Comparison of ENCODE assay signal across 8 mouse cellular contexts in genomic region chr11:69059357-69059974, GRCm38 (mm10). TPM values are rescaled to one million over a fixed set of nuclear protein-coding genes. Genes with fewer than 3 reads are reported as not detected.
DNase-seq lines count a peak whose midpoint lies in the region; ATAC-seq lines count a peak whose summit lies in the region.

Gene Borcs6, plus strand, starts transcription at chr11:69059717.

- under 1% methylated on average over 61 of the region's 64 CpGs for whole genome bisulfite sequencing in hindbrain, embryonic 11.5 days

- peak within 1 kb of the TSS; percentile 96 for H3K4me2 ChIP-seq in hindbrain, embryonic 11.5 days (replicated peaks; ENCODE audit: low read depth, low read length)

- H3K4me3 ChIP-seq in hindbrain, embryonic 11.5 days (ENCODE audit: low read depth, low read length): peak within 1 kb of the TSS; percentile 87

- peak; percentile 91 for ATAC-seq in hindbrain, embryonic 11.5 days (ENCODE audit: low FRiP score)

- H3K9ac ChIP-seq in hindbrain, embryonic 11.5 days (ENCODE audit: low read depth, low read length): peak within 1 kb of the TSS; percentile 82

- peak; percentile 97 for DNase-seq in MN1 (ENCODE audit: low spot score)
- peak; percentile 98 for DNase-seq in cerebellum, adult 9-10 months
- DNase-seq in frontal cortex, adult 2 months (ENCODE audit: extremely low spot score in 1 of 2, low spot score in 1 of 2): peak; percentile 96 to 97
- DNase-seq in hindbrain, embryonic 11.5 days (ENCODE audit: low spot score): peak; percentile 96
- peak; percentile 93 to 98 for DNase-seq in layer of hippocampus, postnatal 14 days (ENCODE audit: low spot score in 2 of 2)
- DNase-seq in lung, postnatal 14 days: peak; percentile 93
- DNase-seq in retina, adult 2 months (ENCODE audit: low read depth, low spot score): peak; percentile 90
- DNase-seq in thymus, postnatal 36 days: peak; percentile 91 to 97

- no peaks in the 10 kb centered on the region for H3K9me3 ChIP-seq in hindbrain, embryonic 11.5 days (ENCODE audit: control insufficient read depth, low read length)

- H3K27ac ChIP-seq in hindbrain, embryonic 11.5 days (ENCODE audit: low read depth, low read length): peak within 1 kb of the TSS; percentile 87

- H3K4me1 ChIP-seq in hindbrain, embryonic 11.5 days (replicated peaks; ENCODE audit: control insufficient read depth, insufficient read depth, low read length): 0 out of 2 replicates have a peak, but pooled peaks cover 3% of the 10 kb centered on the region

- H3K27me3 ChIP-seq in hindbrain, embryonic 11.5 days (ENCODE audit: control insufficient read depth, insufficient read depth, low read length): no peaks in the 10 kb centered on the region

- no peaks in the 10 kb centered on the region for H3K36me3 ChIP-seq in hindbrain, embryonic 11.5 days (ENCODE audit: control insufficient read depth, insufficient read depth, low read length)

RNA-seq across cellular contexts. Expression of gene Borcs6, which starts in this region (rescaled TPM):
- 28.6 and 32.0 TPM in 2 replicates for polyA plus RNA-seq in frontal cortex, adult 2 months (2012; rRNA removed)
- 9.8 and 11.6 TPM in 2 replicates for polyA plus RNA-seq in hindbrain, embryonic 11.5 days (2014; fragmentation: Nextera tagmentation; extraction: Ambion mirVana)
- 10 to 100 TPM; 25.2 to 26.4 TPM for total RNA-seq in layer of hippocampus, postnatal 14 days (2021)

Comparison
In these comparisons a context has a peak if more than half of its experiments do, and no peak if none do; other contexts are left out.
1. Peak in every context shown above with its lines: DNase-seq, ATAC-seq, H3K4me3 ChIP-seq and H3K27ac ChIP-seq.